Mouse (Mus musculus) hindbrain, embryonic 14.5 days (tissue): ENCODE measurements around the gene Irgm1. TPM values are rescaled to one million over a fixed set of nuclear protein-coding genes. Genes with fewer than 3 reads are reported as not detected.

ENCODE experiments used
- ATAC-seq: fragments of 200-750 bp; cut with Nextera tagmentation; 2 replicates; pipeline ENCODE4 v1.8.0; 2017; ENCODE audit warnings: moderate number of reproducible peaks, mild to moderate bottlenecking, moderate TSS enrichment, moderate library complexity; ENCODE audit not compliant: low FRiP score
- DNase-seq: peaks from one replicate; pipeline ENCODE4 v3.0.0-alpha.2; 2015; ENCODE audit warnings: low spot score
- H3K27ac ChIP-seq: fragments of 300-500 bp; sonication (generic); 2 replicates; pipeline ENCODE4 v1.5.1; 2014; ENCODE audit warnings: mild to moderate bottlenecking, moderate library complexity
- H3K27me3 ChIP-seq: fragments of 300-500 bp; sonication (generic); 2 replicates; pipeline ENCODE4 v1.6.1; 2014; ENCODE audit warnings: mild to moderate bottlenecking, low read length, mixed read lengths; ENCODE audit not compliant: control insufficient read depth, insufficient read depth
- H3K36me3 ChIP-seq: fragments of 300-500 bp; sonication (generic); replicated peaks from 2 replicates; pipeline ENCODE4 v1.6.1; 2014; ENCODE audit not compliant: control insufficient read depth, insufficient read depth
- H3K4me1 ChIP-seq: fragments of 300-500 bp; sonication (generic); replicated peaks from 2 replicates; pipeline ENCODE4 v1.6.1; 2014; ENCODE audit warnings: antibody characterized with exemption, low read length, mixed read lengths; ENCODE audit not compliant: control insufficient read depth, insufficient read depth
- H3K4me2 ChIP-seq: fragments of 300-500 bp; sonication (generic); replicated peaks from 2 replicates; pipeline ENCODE4 v1.6.1; 2014; ENCODE audit warnings: mild to moderate bottlenecking, moderate library complexity
- H3K4me3 ChIP-seq: fragments of 300-500 bp; sonication (generic); replicated peaks from 2 replicates; pipeline ENCODE4 v1.5.1; 2014; ENCODE audit warnings: mild to moderate bottlenecking, low read length
- H3K9ac ChIP-seq: fragments of 300-500 bp; sonication (generic); 2 replicates; pipeline ENCODE4 v1.6.1; 2014
- H3K9me3 ChIP-seq: fragments of 300-500 bp; sonication (generic); 2 replicates; pipeline ENCODE4 v1.6.1; 2016; ENCODE audit warnings: low read length; ENCODE audit not compliant: control insufficient read depth
- WGBS: fragments of 180-500 bp; shearing (Covaris S2); extraction: QIAGEN DNeasy Blood & Tissue Kit; methylation state at CpG from one replicate; pipeline ENCODE4 v1.1.7; 2014; 5-methylcytosine and 5-hydroxymethylcytosine counted together
- polyA plus RNA-seq: library from polyadenylated mRNA; unstranded; fragments of >200 nt; fragmentation: Nextera tagmentation; extraction: Ambion mirVana; gene quantifications from 2 replicates; pipeline ENCODE4 v1.2.1, GENCODE M21; 2014

Irgm1 gene
- polyA plus RNA-seq, 1 experiment from 2014 or later: 4.2 TPM

GRCm38 (mm10) chr11:48863808-48864207, 7.7 kb downstream of the Irgm1 start:
- Histone ChIP-seq H3K4me3 (no peak overlapping the region), H3K4me2 (no peak overlapping the region), H3K4me1 (no peaks in the 10 kb centered on the region), H3K36me3 (no peaks in the 10 kb centered on the region), H3K9me3 (no peaks in the 10 kb centered on the region), H3K27ac (no peak overlapping the region), H3K9ac (no peak overlapping the region), H3K27me3 (no peaks in the 10 kb centered on the region)
- WGBS: 88% methylated on average over 3 of the region's 3 CpGs
- DNase-seq (no peak), ATAC-seq (no peak)

DNA sequence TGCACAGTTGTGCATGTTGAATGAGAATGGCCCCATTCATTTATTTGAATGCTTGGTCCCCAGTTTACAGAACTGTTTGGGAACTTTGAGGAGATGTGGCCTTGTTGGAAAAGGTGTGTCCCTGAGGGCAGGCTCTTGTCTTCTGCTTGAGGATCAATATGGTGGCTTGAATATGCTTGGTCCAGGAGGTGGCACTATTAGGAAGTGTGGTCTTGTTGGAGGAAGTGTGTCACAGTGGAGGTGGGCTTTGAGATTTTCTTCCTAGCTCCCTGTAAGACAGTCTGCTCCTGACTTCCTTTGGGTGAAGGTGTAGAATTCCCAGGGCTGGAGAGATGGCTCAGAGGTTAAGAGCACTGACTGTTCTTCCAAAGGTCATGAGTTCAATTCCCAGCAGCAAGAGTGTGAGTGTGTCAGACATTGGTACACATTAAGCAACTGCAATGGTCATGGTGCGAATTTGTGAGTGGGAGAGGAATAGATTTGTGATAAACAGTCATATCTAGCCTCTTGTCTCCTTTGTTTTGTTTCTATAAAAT, 8.6 kb downstream of the Irgm1 start:
- ATAC-seq: no peak
- 90% methylated on average over 1 of the region's 1 CpGs for WGBS

DNA sequence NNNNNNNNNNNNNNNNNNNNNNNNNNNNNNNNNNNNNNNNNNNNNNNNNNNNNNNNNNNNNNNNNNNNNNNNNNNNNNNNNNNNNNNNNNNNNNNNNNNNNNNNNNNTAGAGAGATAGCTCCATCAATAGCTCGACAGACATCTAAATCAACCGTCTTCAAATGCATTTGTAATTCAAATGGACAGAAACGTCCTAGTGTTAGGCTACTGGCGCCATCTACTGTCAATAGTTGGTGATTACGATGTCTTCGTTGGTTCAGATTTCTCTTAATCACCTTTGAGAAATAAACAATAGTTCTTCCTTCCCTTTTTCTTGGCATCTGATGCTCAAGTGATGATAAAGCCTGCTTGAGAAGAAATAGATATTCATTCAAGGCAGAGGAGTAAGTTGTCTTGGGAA, 12.5 kb downstream of the Irgm1 start:
- Histone ChIP-seq H3K27ac (no peak overlapping the region), H3K36me3 (no peaks in the 10 kb centered on the region), H3K4me1 (peaks cover 14% of the 10 kb centered on the region; the same call in 1 of the 2 replicates), H3K27me3 (no peaks in the 10 kb centered on the region), H3K9me3 (no peaks in the 10 kb centered on the region), H3K4me2 (peak overlapping the region; percentile 72), H3K4me3 (peak overlapping the region; percentile 44), H3K9ac (no peak overlapping the region)
- ATAC-seq (no peak), DNase-seq (peak; percentile 90)
- WGBS: 0% methylated on average over 6 of the region's 6 CpGs

More for the DNA sequence above, 8.6 kb downstream of the Irgm1 start:
- no peak for DNase-seq
- no peak overlapping the region for H3K27ac ChIP-seq
- no peaks in the 10 kb centered on the region for H3K9me3 ChIP-seq
- no peak overlapping the region for H3K4me2 ChIP-seq
- H3K9ac ChIP-seq: no peak overlapping the region
- peaks cover 5% of the 10 kb centered on the region; the same call in 1 of the 2 replicates for H3K4me1 ChIP-seq
- H3K27me3 ChIP-seq: no peaks in the 10 kb centered on the region
- no peak overlapping the region for H3K4me3 ChIP-seq
- no peaks in the 10 kb centered on the region for H3K36me3 ChIP-seq

GRCm38 (mm10) chr11:48853474-48854180, 17.9 kb downstream of the Irgm1 start:
- H3K9ac ChIP-seq: peak overlapping the region; percentile 58
- H3K9me3 ChIP-seq: no peaks in the 10 kb centered on the region
- peak overlapping the region; percentile 72 for H3K4me2 ChIP-seq
- no peak overlapping the region; the same call in 1 of the 2 replicates for H3K27ac ChIP-seq
- H3K27me3 ChIP-seq: 0 out of 2 replicates have a peak, but pooled peaks cover 2% of the 10 kb centered on the region
- ATAC-seq: peak; percentile 80
- under 1% methylated on average over 31 of the region's 31 CpGs for WGBS
- H3K36me3 ChIP-seq: no peaks in the 10 kb centered on the region
- H3K4me3 ChIP-seq: peak overlapping the region; percentile 44
- peak; percentile 97 for DNase-seq
- peaks cover 24% of the 10 kb centered on the region for H3K4me1 ChIP-seq

DNA sequence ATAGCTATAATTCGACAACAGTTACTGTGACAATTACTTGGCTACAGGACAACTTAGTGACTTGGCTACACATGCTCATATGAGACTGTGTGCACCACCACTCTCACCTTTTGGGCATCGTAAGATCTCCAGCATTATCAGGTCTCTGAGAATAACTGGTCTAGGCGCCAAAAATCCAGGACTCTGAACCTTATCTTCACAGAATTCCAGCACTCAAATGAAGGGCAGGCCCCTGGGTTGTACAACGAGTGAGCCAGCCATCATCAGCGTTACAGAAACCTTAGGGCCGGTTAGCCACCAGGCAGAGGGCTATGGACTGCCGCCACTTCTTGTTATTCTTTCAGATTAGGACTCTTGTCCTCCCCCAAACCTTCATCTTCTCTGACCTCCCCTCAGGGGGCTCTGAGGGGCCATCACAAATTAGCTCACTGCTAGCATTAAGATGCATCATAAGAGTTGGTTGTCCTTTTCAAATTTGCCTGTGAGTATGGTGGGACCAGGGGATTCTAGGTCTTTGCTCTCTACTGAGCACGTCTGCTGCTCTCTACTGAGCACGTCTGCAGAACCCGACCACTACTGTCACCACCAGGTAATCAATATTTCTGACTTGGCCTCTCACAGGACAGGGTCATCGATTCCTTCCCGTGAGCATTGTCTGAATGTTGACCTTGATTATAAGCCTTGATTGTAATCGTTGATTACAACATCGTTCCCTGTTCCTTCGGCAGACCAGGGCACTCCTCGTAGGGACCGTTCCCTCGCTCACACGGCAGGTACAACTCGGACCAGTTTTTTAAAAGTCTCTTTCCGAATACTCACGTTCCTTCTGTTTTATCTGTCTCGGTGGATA, 18.6 kb downstream of the Irgm1 start:
- WGBS: 8% methylated on average over 23 of the region's 23 CpGs
- peak; percentile 26 for ATAC-seq
- H3K4me1 ChIP-seq: peaks cover 19% of the 10 kb centered on the region
- H3K4me3 ChIP-seq: peak overlapping the region; percentile 44
- H3K27me3 ChIP-seq: 0 out of 2 replicates have a peak, but pooled peaks cover 3% of the 10 kb centered on the region
- H3K9me3 ChIP-seq: no peaks in the 10 kb centered on the region
- peak overlapping the region; percentile 72 for H3K4me2 ChIP-seq
- H3K36me3 ChIP-seq: no peaks in the 10 kb centered on the region
- H3K9ac ChIP-seq: peak overlapping the region; percentile 58
- no peak for DNase-seq
- H3K27ac ChIP-seq: peak overlapping the region; percentile 68

GRCm38 (mm10) chr11:48852190-48852589, 19.3 kb downstream of the Irgm1 start:
- no peaks in the 10 kb centered on the region for H3K9me3 ChIP-seq
- peak overlapping the region; percentile 68; the same call in 1 of the 2 replicates for H3K27ac ChIP-seq
- no peak for DNase-seq
- H3K4me1 ChIP-seq: peaks cover 19% of the 10 kb centered on the region
- H3K4me3 ChIP-seq: peak overlapping the region; percentile 44
- ATAC-seq: no peak
- peak overlapping the region; percentile 72 for H3K4me2 ChIP-seq
- peak overlapping the region; percentile 58; the same call in 1 of the 2 replicates for H3K9ac ChIP-seq
- H3K27me3 ChIP-seq: 0 out of 2 replicates have a peak, but pooled peaks cover 3% of the 10 kb centered on the region
- H3K36me3 ChIP-seq: no peaks in the 10 kb centered on the region
- WGBS: 72% methylated on average over 4 of the region's 4 CpGs

- Histone ChIP-seq H3K9ac (no peak overlapping the region), H3K9me3 (no peaks in the 10 kb centered on the region), H3K4me2 (no peak overlapping the region), H3K27ac (no peak overlapping the region), H3K4me1 (peaks cover 19% of the 10 kb centered on the region), H3K27me3 (0 out of 2 replicates have a peak, but pooled peaks cover 3% of the 10 kb centered on the region), H3K4me3 (no peak overlapping the region), H3K36me3 (no peaks in the 10 kb centered on the region)
- ATAC-seq (no peak), DNase-seq (no peak)
- WGBS: 85% methylated on average over 4 of the region's 4 CpGs
These were observed 20.1 kb downstream of the Irgm1 start for GRCm38 (mm10) chr11:48851270-48851995.

GRCm38 (mm10) chr11:48850240-48850639, 21.2 kb downstream of the Irgm1 start:
- Histone ChIP-seq H3K36me3 (no peaks in the 10 kb centered on the region), H3K9me3 (no peaks in the 10 kb centered on the region), H3K27ac (no peak overlapping the region), H3K27me3 (0 out of 2 replicates have a peak, but pooled peaks cover 3% of the 10 kb centered on the region), H3K4me3 (no peak overlapping the region), H3K9ac (no peak overlapping the region), H3K4me2 (no peak overlapping the region), H3K4me1 (peaks cover 19% of the 10 kb centered on the region)
- ATAC-seq (no peak), DNase-seq (no peak)
- WGBS: 65% methylated on average over 2 of the region's 2 CpGs
